Mouse (Mus musculus) lung, postnatal 14 days (tissue): ENCODE results near the gene Enoph1.
A peak's percentile ranks its signal among the peaks of the same experiment; 100 is the strongest.

Experiments used
- DNase-seq: peaks from one replicate; pipeline ENCODE4 v3.0.0; 2021

The Enoph1 gene

GRCm38 (mm10) chr5:100041272-100041671, 1.5 kb downstream of the Enoph1 start:
- no peak for DNase-seq

- no peak for DNase-seq
Observed at GRCm38 (mm10) chr5:100042467-100042866, 2.7 kb downstream of the Enoph1 start.

GRCm38 (mm10) chr5:100043361-100043760, 3.6 kb downstream of the Enoph1 start:
- peak; percentile 77 for DNase-seq

GRCm38 (mm10) chr5:100044030-100044429, 4.2 kb downstream of the Enoph1 start:
- no peak for DNase-seq

- no peak for DNase-seq
Observed at GRCm38 (mm10) chr5:100044621-100045020, 4.8 kb downstream of the Enoph1 start.

- no peak for DNase-seq
Observed at GRCm38 (mm10) chr5:100046096-100046495, 6.3 kb downstream of the Enoph1 start.

- DNase-seq: no peak
Observed at GRCm38 (mm10) chr5:100047143-100047640, 7.4 kb downstream of the Enoph1 start.

GRCm38 (mm10) chr5:100047871-100048270, 8.1 kb downstream of the Enoph1 start:
- peak; percentile 27 for DNase-seq

GRCm38 (mm10) chr5:100049904-100050303, 10.1 kb downstream of the Enoph1 start:
- DNase-seq: no peak

- DNase-seq: no peak
Observed at GRCm38 (mm10) chr5:100052728-100053127, 12.9 kb downstream of the Enoph1 start.

- DNase-seq: no peak
Observed at GRCm38 (mm10) chr5:100054807-100055547, 15.2 kb downstream of the Enoph1 start.

GRCm38 (mm10) chr5:100055866-100056369, 16.1 kb downstream of the Enoph1 start:
- no peak for DNase-seq

- DNase-seq: no peak
Observed at GRCm38 (mm10) chr5:100057461-100058209, 17.9 kb downstream of the Enoph1 start.

GRCm38 (mm10) chr5:100058729-100059128, 18.9 kb downstream of the Enoph1 start:
- DNase-seq: no peak

GRCm38 (mm10) chr5:100059326-100059725, 19.5 kb downstream of the Enoph1 start:
- no peak for DNase-seq

GRCm38 (mm10) chr5:100060876-100061275, 21.1 kb downstream of the Enoph1 start:
- DNase-seq: no peak

GRCm38 (mm10) chr5:100067579-100067978, 27.8 kb downstream of the Enoph1 start:
- no peak for DNase-seq

- DNase-seq: no peak
Observed at GRCm38 (mm10) chr5:100069526-100069925, 29.7 kb downstream of the Enoph1 start.

- DNase-seq: peak; percentile 88
Observed at GRCm38 (mm10) chr5:100070255-100070654, 30.5 kb downstream of the Enoph1 start.

GRCm38 (mm10) chr5:100071541-100071940, 31.8 kb downstream of the Enoph1 start:
- no peak for DNase-seq

- DNase-seq: no peak
Observed at GRCm38 (mm10) chr5:100072557-100072956, 32.8 kb downstream of the Enoph1 start.

GRCm38 (mm10) chr5:100074571-100074970, 34.8 kb downstream of the Enoph1 start:
- no peak for DNase-seq

- no peak for DNase-seq
Observed at GRCm38 (mm10) chr5:100079040-100079930, 39.5 kb downstream of the Enoph1 start.
